Mouse (Mus musculus) heart, embryonic 14.5 days (tissue): Measurements from ENCODE around the gene Senp6. TPM values are rescaled to one million over a fixed set of nuclear protein-coding genes. Genes with fewer than 3 reads are reported as not detected.

ENCODE experiments used
- polyA plus RNA-seq: library from polyadenylated mRNA; unstranded; fragments of >200 nt; fragmentation: Nextera tagmentation; extraction: Ambion mirVana; gene quantifications from 2 replicates; pipeline ENCODE4 v1.2.1, GENCODE M21; 2014

The Senp6 gene
- polyA plus RNA-seq, 1 experiment from 2014 or later, result 51.7 TPM

Other genes with a start within 250 kb of the Senp6 start
- gene Filip1, start 54.1 kb upstream of the Senp6 start, polyA plus RNA-seq, result 33.9 and 39.3 TPM in 2 replicates
- 14.7 and 15.2 TPM in 2 replicates for gene Myo6, start 98.1 kb downstream of the Senp6 start, polyA plus RNA-seq